Mouse (Mus musculus) midbrain, embryonic 14.5 days (tissue): ENCODE measurements around the gene Mon2. TPM values are rescaled to one million over a fixed set of nuclear protein-coding genes. Genes with fewer than 3 reads are reported as not detected.

Experiments used
- ATAC-seq: fragments of 200-750 bp; cut with Nextera tagmentation; 2 replicates; pipeline ENCODE4 v1.8.0; 2017; ENCODE audit warnings: moderate number of reproducible peaks, moderate library complexity; ENCODE audit not compliant: low FRiP score, low TSS enrichment
- DNase-seq: peaks from one replicate; pipeline ENCODE4 v3.0.0-alpha.2; 2015
- H3K27ac ChIP-seq: fragments of 300-500 bp; sonication (generic); replicated peaks from 2 replicates; pipeline ENCODE4 v1.5.1; 2014; ENCODE audit warnings: mild to moderate bottlenecking, low read depth, low read length, moderate library complexity
- H3K27me3 ChIP-seq: fragments of 300-500 bp; sonication (generic); 2 replicates; pipeline ENCODE4 v1.6.1; 2014; ENCODE audit warnings: low read length, control low read depth, mixed read lengths; ENCODE audit not compliant: control insufficient read depth, insufficient read depth
- H3K36me3 ChIP-seq: fragments of 300-500 bp; sonication (generic); 2 replicates; pipeline ENCODE4 v1.6.1; 2014; ENCODE audit warnings: low read length, control low read depth; ENCODE audit not compliant: control insufficient read depth, insufficient read depth
- H3K4me1 ChIP-seq: fragments of 300-500 bp; sonication (generic); 2 replicates; pipeline ENCODE4 v1.6.1; 2014; ENCODE audit warnings: mild to moderate bottlenecking, antibody characterized with exemption, low read length, control low read depth; ENCODE audit not compliant: control insufficient read depth, insufficient read depth
- H3K4me2 ChIP-seq: fragments of 300-500 bp; sonication (generic); 2 replicates; pipeline ENCODE4 v1.6.1; 2014; ENCODE audit warnings: mild to moderate bottlenecking, low read length, moderate library complexity
- H3K4me3 ChIP-seq: fragments of 300-500 bp; sonication (generic); replicated peaks from 2 replicates; pipeline ENCODE4 v1.5.1; 2014; ENCODE audit warnings: low read depth, low read length
- H3K9ac ChIP-seq: fragments of 300-500 bp; sonication (generic); replicated peaks from 2 replicates; pipeline ENCODE4 v1.6.1; 2014; ENCODE audit warnings: mild to moderate bottlenecking, low read length, moderate library complexity
- H3K9me3 ChIP-seq: fragments of 300-500 bp; sonication (generic); 2 replicates; pipeline ENCODE4 v1.6.1; 2016; ENCODE audit warnings: low read length, control low read depth, mixed read lengths; ENCODE audit not compliant: control insufficient read depth
- WGBS: fragments of 180-500 bp; shearing (Covaris S2); extraction: QIAGEN DNeasy Blood & Tissue Kit; methylation state at CpG from one replicate; pipeline ENCODE4 v1.1.7; 2014; 5-methylcytosine and 5-hydroxymethylcytosine counted together
- polyA plus RNA-seq: library from polyadenylated mRNA; unstranded; fragments of >200 nt; fragmentation: Nextera tagmentation; extraction: Ambion mirVana; gene quantifications from 2 replicates; pipeline ENCODE4 v1.2.1, GENCODE M21; 2014

Mon2 gene
- polyA plus RNA-seq, 1 experiment from 2014 or later: 39.4 TPM

DNA sequence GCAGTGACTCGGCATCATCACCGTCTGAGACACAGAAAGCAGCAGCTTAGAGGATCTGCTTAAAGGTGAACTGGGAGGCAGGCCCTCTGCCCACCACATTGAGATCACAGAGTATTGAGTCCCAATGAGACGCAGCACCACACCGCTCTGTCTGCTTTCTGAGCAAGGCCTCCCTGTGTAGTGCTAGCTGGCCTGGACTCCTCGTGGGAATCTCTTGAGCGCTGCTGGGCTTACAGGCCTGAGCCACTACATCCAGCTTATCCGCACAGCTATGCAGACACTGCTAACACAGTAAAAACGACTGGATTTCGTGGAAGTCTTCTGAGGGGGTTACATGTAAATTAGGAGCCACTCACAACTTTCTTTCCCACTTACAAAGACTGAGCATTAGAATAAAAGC lies 84.7 kb downstream of the Mon2 start:
- H3K27ac ChIP-seq: no peak overlapping the region
- H3K4me2 ChIP-seq: no peak overlapping the region
- no peak for ATAC-seq

DNA sequence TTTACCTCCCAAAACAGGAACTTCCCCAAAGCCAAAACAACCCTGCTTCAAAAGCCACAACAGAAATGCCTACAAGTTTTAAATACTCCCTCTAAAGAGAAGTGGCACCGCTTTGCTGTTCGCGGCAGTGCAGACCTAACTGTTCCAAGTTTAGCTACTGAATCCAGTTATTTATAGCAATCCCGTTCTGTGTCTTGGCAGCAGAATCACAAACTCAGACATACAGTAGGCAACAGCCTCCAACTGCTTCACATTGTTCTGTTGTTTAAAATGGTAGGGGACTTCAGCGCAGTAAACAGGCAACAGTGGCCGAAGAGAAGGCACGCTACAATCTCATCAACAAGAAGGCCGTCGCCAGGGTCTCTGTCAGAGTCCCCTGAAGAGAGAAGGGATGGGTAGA lies 85.3 kb downstream of the Mon2 start:
- Histone ChIP-seq H3K4me3 (no peak overlapping the region), H3K27me3 (no peaks in the 10 kb centered on the region), H3K4me1 (peaks cover 11% of the 10 kb centered on the region), H3K27ac (no peak overlapping the region), H3K4me2 (no peak overlapping the region), H3K36me3 (peaks cover 35% of the 10 kb centered on the region), H3K9me3 (no peaks in the 10 kb centered on the region), H3K9ac (no peak overlapping the region)
- WGBS: 95% methylated on average over 9 of the region's 9 CpGs
- DNase-seq (no peak), ATAC-seq (no peak)

More for the DNA sequence above, 84.7 kb downstream of the Mon2 start:
- no peak for DNase-seq
- no peaks in the 10 kb centered on the region for H3K27me3 ChIP-seq
- H3K4me3 ChIP-seq: no peak overlapping the region
- H3K9ac ChIP-seq: no peak overlapping the region
- H3K36me3 ChIP-seq: peaks cover 39% of the 10 kb centered on the region
- WGBS: 90% methylated on average over 9 of the region's 9 CpGs
- peaks cover 9% of the 10 kb centered on the region for H3K4me1 ChIP-seq
- H3K9me3 ChIP-seq: no peaks in the 10 kb centered on the region

DNA sequence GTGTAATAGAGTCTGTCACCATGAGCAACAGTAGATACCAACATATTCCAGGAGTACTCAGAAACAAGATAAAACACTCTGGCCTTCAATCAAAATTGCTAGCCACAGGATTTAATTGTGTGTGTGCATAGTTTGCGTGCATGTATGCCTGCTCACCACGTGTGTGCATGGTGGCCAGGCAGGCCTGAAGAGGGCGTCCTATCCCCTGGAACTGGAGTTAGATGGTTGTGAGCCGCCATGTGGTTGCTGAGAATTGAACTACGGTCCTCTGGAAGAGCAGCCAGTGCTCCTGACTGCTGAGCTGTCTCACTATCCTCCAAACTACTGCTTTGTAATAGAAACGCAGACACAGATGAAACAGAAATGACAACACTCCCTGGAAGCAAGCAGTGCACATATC lies 85.7 kb downstream of the Mon2 start:
- Histone ChIP-seq H3K9ac (no peak overlapping the region), H3K4me2 (no peak overlapping the region), H3K36me3 (peaks cover 31% of the 10 kb centered on the region), H3K4me1 (peaks cover 11% of the 10 kb centered on the region), H3K27me3 (no peaks in the 10 kb centered on the region), H3K27ac (no peak overlapping the region), H3K4me3 (no peak overlapping the region), H3K9me3 (no peaks in the 10 kb centered on the region)
- WGBS: 97% methylated on average over 6 of the region's 6 CpGs
- ATAC-seq (no peak), DNase-seq (no peak)

DNA sequence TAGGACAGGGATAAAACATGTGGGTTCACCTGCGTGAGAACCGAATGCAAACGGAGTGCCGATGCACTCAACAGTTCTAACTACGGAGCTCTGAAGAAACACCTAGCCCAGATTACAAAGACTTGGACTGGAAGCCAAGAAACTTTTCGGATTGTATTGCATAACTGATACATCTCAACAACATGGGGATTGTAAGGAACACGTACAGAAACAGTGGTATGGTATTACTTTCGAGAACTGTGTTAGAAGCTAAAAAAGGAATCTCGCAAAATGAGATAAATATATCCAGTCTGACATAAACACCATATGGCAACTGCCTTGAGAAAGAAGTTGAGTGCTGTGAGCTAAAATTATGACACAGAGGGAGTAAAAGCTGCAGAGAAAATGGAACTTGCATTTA lies 86.4 kb downstream of the Mon2 start:
- Histone ChIP-seq H3K36me3 (peaks cover 26% of the 10 kb centered on the region), H3K9ac (no peak overlapping the region), H3K27me3 (no peaks in the 10 kb centered on the region), H3K4me3 (no peak overlapping the region), H3K27ac (no peak overlapping the region), H3K4me1 (peaks cover 11% of the 10 kb centered on the region), H3K9me3 (no peaks in the 10 kb centered on the region), H3K4me2 (no peak overlapping the region)
- no peak for DNase-seq
- no peak for ATAC-seq
- 98% methylated on average over 9 of the region's 9 CpGs for whole genome bisulfite sequencing

DNA sequence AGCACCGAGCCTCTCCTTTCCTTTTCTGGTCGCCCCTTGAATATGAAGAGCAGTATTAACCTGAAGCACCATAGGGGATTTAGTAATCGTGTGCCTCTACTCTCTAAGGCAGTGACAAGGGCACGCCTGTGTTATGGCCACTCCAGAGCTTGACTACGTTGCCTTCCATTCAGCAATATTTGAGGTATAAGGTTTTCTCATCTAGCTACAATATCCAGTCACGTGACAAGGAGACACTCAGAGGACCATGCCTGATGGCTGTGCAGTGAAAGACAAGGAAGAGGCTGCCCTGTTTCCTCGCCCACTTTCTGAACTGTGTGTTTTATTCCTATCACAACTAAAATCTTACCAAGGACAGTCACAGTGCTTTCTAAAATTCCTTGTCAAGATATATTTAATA lies 87.9 kb downstream of the Mon2 start:
- ATAC-seq (no peak), DNase-seq (no peak)
- no peak overlapping the region for H3K4me3 ChIP-seq
- WGBS: 88% methylated on average over 7 of the region's 7 CpGs
- no peak overlapping the region for H3K9ac ChIP-seq
- H3K27ac ChIP-seq: no peak overlapping the region
- no peaks in the 10 kb centered on the region for H3K9me3 ChIP-seq
- H3K4me2 ChIP-seq: no peak overlapping the region
- H3K36me3 ChIP-seq: peaks cover 15% of the 10 kb centered on the region
- H3K27me3 ChIP-seq: no peaks in the 10 kb centered on the region
- peaks cover 20% of the 10 kb centered on the region for H3K4me1 ChIP-seq

DNA sequence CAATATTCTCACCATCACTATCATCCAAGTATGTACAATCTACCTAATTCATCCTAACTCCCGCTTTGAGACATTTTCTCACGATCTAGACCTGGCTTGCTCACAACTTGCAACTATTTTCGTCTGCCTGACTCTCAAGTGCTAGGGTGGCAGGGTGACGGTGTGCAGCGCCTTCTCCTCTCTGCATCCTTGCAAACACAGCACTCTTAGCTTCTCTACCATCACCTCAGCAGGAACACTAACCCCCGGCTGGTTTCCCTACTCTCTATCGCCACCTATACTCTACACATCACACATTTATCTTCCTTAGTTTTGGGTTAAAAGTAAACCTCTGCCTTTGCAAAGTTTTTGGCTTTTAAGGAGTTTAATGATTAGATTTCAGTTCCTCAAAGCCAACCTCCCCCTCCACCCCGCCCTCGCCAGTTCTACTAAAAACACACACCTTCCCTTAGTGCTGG lies 88.6 kb downstream of the Mon2 start:
- H3K4me2 ChIP-seq: no peak overlapping the region
- ATAC-seq: no peak

DNA sequence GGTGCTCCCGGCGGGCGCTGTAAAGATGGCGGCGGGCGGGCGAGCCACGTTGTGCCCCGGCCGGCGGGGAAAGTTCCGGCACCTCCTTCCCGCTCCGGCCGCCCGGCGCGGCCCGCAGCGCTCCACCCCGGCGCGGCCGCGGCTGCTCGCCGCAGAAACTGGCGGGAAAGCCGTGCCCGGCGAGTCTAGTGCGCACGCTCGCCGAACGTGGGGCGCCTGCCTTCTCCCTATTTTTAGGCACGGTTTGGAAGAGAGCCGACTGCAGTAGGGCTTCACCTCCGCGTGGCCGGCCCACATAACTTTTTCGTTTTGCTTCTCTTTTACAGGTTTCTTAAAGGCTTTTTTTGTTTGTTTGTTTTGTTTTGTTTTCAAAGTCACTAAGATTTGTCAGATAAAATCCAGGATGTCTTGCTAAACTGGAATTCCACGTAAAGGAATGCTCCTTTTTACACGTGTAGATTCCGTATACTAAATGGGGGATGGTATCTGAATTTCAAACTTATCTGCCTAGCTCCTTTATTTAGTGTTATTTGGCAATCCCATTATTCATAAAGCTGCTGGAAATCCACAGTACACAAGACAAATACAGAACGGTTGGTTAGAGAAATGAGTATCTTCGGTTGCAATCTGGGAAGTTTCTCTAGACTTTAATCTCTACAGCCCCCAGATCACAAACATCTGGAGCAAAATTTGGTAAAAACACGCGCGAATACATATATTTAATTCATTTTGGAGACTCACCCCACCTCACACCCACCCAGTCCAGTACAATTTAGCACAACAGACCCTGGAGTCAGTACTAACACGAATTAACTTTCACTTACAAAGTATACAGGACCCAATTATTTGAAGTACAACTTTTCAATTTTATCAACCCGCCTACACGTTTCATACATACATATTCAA lies 89.7 kb downstream of the Mon2 start:
- H3K9me3 ChIP-seq: no peaks in the 10 kb centered on the region
- DNase-seq (peak; percentile 85), ATAC-seq (peak; percentile 77)
- peaks cover 11% of the 10 kb centered on the region for H3K36me3 ChIP-seq
- H3K4me2 ChIP-seq: peak overlapping the region; percentile 89
- peak overlapping the region; percentile 98 for H3K9ac ChIP-seq
- H3K27me3 ChIP-seq: no peaks in the 10 kb centered on the region
- peak overlapping the region; percentile 100 for H3K27ac ChIP-seq
- WGBS: 12% methylated on average over 50 of the region's 54 CpGs
- peaks cover 29% of the 10 kb centered on the region for H3K4me1 ChIP-seq
- peak overlapping the region; percentile 89 for H3K4me3 ChIP-seq

More for the DNA sequence above, 88.6 kb downstream of the Mon2 start:
- H3K27ac ChIP-seq: no peak overlapping the region
- no peaks in the 10 kb centered on the region for H3K27me3 ChIP-seq
- H3K36me3 ChIP-seq: peaks cover 13% of the 10 kb centered on the region
- WGBS: 25% methylated on average over 9 of the region's 9 CpGs
- H3K4me1 ChIP-seq: peaks cover 27% of the 10 kb centered on the region
- no peak overlapping the region for H3K9ac ChIP-seq
- DNase-seq: peak; percentile 78
- H3K9me3 ChIP-seq: no peaks in the 10 kb centered on the region
- H3K4me3 ChIP-seq: no peak overlapping the region

DNA sequence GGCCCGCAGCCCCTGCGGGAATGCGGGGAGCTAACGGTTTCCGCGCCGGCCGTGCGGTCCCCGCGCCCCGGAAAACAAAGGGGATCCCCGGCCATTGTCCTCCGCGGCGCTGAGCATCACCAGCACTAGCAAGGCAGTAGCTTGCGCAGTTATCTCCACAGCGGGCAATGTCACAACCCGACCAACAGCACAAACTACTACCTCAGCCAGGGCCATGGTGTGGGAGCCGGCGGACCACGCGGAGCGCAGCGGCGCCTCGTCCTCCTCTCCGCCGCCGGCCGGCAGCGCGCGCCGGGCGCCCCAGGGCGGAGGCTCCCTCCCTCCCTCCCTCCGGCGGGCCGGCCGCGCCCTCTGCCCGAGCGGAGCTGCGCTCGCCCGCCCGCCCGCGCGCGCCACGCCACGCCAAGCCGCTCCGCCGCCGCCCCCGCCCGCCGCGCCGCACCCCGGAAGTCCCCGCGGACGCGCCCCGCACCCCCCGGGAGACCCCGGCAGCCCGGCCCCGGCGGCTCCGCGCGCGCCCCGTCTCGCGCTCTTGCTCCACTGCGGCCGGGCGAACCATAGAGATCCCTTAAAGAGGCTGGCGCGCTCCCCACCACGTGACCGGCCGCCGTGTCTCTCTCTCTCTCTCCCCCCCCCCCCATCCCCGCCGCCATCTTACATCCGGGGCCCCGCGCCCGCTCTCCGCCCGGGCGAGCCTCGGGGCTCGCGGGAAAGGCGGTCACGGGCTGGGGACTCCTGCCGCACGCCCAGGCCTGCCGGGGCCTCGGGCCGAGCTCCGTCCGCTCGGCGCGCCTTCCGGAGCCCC lies 90.6 kb downstream of the Mon2 start:
- Histone ChIP-seq H3K27me3 (no peaks in the 10 kb centered on the region), H3K36me3 (peaks cover 3% of the 10 kb centered on the region; the same call in 1 of the 2 replicates), H3K9ac (peak overlapping the region; percentile 98), H3K4me3 (peak overlapping the region; percentile 89), H3K27ac (peak overlapping the region; percentile 100), H3K4me2 (peak overlapping the region; percentile 89), H3K4me1 (peaks cover 29% of the 10 kb centered on the region), H3K9me3 (no peaks in the 10 kb centered on the region)
- under 1% methylated on average over 78 of the region's 115 CpGs for WGBS
- DNase-seq (peak; percentile 93), ATAC-seq (peak; percentile 93)
